Mouse (Mus musculus): ENCODE measurements around the gene Tiam1.

GRCm38 (mm10) chr16:89954114-89954513 is 189.5 kb downstream of the Tiam1 start:
- TF ChIP-seq CTCF (IDR thresholded peaks at IDR 0.05; ENCODE audit: borderline replicate concordance, extremely low read depth, insufficient read depth, insufficient read length) (no peak), POLR2A (IDR thresholded peaks at IDR 0.05; ENCODE audit: borderline replicate concordance, extremely low read depth, insufficient read depth, insufficient read length, poor library complexity, severe bottlenecking) (no peak)

Measured in brain, embryonic 14.5 days (tissue).